Mouse (Mus musculus): ENCODE measurements at regions not wholly inside any gene's neighbourhood (a gene's known extent, or its start where the extent isn't known, plus 50 kb on each side); places are given as distances from the start of the nearest gene placed in this dataset.
"Not testable (repeated sequence)": the region's sequence is repeated elsewhere in the genome, so short reads cannot be mapped to it uniquely, and the experiment has no call there.

DNA sequence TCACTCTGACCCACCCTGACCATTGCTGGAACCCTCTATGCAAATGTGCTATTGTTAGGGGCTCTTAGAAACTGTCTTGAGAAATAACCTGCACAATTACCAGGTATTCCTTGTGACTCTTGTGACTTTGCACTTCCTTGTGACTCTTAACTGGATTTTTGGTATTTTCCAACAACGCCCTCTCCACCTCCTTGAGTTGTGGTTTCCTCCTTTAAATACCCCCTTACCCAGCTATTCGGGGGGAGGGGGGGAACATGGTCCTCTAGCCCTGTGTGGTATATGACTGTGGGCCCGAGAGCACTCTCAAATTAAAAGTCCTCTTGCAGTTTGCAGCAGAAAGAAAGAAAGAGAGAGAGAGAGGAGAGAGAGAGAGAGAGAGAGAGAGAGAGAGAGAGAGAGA lies 61.6 kb upstream of the Plcxd3 start:
- not testable (repeated sequence) for TF ChIP-seq MAFK (IDR thresholded peaks at IDR 0.05; ENCODE audit: insufficient read depth, low read depth, low read length); ZNF384 (IDR thresholded peaks at IDR 0.05; ENCODE audit: low read depth, low read length); ZC3H11A (IDR thresholded peaks at IDR 0.05; ENCODE audit: borderline replicate concordance, low read depth, low read length); CHD2 (IDR thresholded peaks at IDR 0.05; ENCODE audit: low read depth, low read length); HCFC1 (IDR thresholded peaks at IDR 0.05; ENCODE audit: borderline replicate concordance, insufficient read depth, low read length)

All from ES-E14 (cell line).